Mouse (Mus musculus): ENCODE results near the gene Bsx. TPM values are rescaled to one million over a fixed set of nuclear protein-coding genes. Genes with fewer than 3 reads are reported as not detected.

Gene Bsx
- polyA plus RNA-seq, 2 experiments, result 0.05 TPM; not detected in 1

GRCm38 (mm10) chr9:40839662-40840061 lies 34.3 kb upstream of the Bsx start:
- Histone ChIP-seq H3K4me2 (replicated peaks; ENCODE audit: low read depth, low read length, severe bottlenecking) (no peak overlapping the region), H3K4me1 (ENCODE audit: control insufficient read depth, insufficient read depth, low read length) (no peaks in the 10 kb centered on the region), H3K27me3 (ENCODE audit: control insufficient read depth, insufficient read depth, low read length) (no peaks in the 10 kb centered on the region), H3K4me3 (replicated peaks; ENCODE audit: low read length) (no peak overlapping the region), H3K9me3 (ENCODE audit: control insufficient read depth, low read length) (no peaks in the 10 kb centered on the region), H3K36me3 (ENCODE audit: control insufficient read depth, insufficient read depth, low read length) (no peaks in the 10 kb centered on the region), H3K27ac (replicated peaks; ENCODE audit: low read depth, low read length) (no peak overlapping the region), H3K9ac (ENCODE audit: low read depth, low read length, severe bottlenecking) (no peak overlapping the region)
- no peak for TF ChIP-seq POLR2A (IDR thresholded peaks at IDR 0.05; ENCODE audit: borderline replicate concordance, extremely low read depth, insufficient read depth, insufficient read length)
- DNase-seq (ENCODE audit: low spot score) (no peak), ATAC-seq (ENCODE audit: low FRiP score, low read depth) (no peak)
- WGBS, result 80% methylated on average over 3 of the region's 3 CpGs

- TF ChIP-seq POLR2A (IDR thresholded peaks at IDR 0.05; ENCODE audit: borderline replicate concordance, extremely low read depth, insufficient read depth, insufficient read length), result no peak
- Histone ChIP-seq H3K9ac (ENCODE audit: low read depth, low read length, severe bottlenecking) (no peak overlapping the region), H3K4me1 (ENCODE audit: control insufficient read depth, insufficient read depth, low read length) (no peaks in the 10 kb centered on the region), H3K27ac (replicated peaks; ENCODE audit: low read depth, low read length) (no peak overlapping the region), H3K4me2 (replicated peaks; ENCODE audit: low read depth, low read length, severe bottlenecking) (no peak overlapping the region), H3K36me3 (ENCODE audit: control insufficient read depth, insufficient read depth, low read length) (no peaks in the 10 kb centered on the region), H3K4me3 (replicated peaks; ENCODE audit: low read length) (no peak overlapping the region), H3K9me3 (ENCODE audit: control insufficient read depth, low read length) (no peaks in the 10 kb centered on the region), H3K27me3 (ENCODE audit: control insufficient read depth, insufficient read depth, low read length) (no peaks in the 10 kb centered on the region)
- ATAC-seq (ENCODE audit: low FRiP score, low read depth) (no peak), DNase-seq (ENCODE audit: low spot score) (no peak)
- WGBS, result 36% methylated on average over 2 of the region's 2 CpGs
Observed at GRCm38 (mm10) chr9:40851515-40851914, 22.4 kb upstream of the Bsx start.

- no peaks in the 10 kb centered on the region for H3K9me3 ChIP-seq (ENCODE audit: control insufficient read depth, low read length)
- no peak for TF ChIP-seq POLR2A (IDR thresholded peaks at IDR 0.05; ENCODE audit: borderline replicate concordance, extremely low read depth, insufficient read depth, insufficient read length)
- peak overlapping the region; percentile 46 for H3K4me2 ChIP-seq (replicated peaks; ENCODE audit: low read depth, low read length, severe bottlenecking)
- peak overlapping the region; percentile 9; the same call in 1 of the 2 replicates for H3K9ac ChIP-seq (ENCODE audit: low read depth, low read length, severe bottlenecking)
- H3K27me3 ChIP-seq (ENCODE audit: control insufficient read depth, insufficient read depth, low read length), result 0 out of 2 replicates have a peak, but pooled peaks cover 9% of the 10 kb centered on the region
- DNase-seq (ENCODE audit: low spot score) (no peak), ATAC-seq (ENCODE audit: low FRiP score, low read depth) (no peak)
- no peaks in the 10 kb centered on the region for H3K4me1 ChIP-seq (ENCODE audit: control insufficient read depth, insufficient read depth, low read length)
- no peaks in the 10 kb centered on the region for H3K36me3 ChIP-seq (ENCODE audit: control insufficient read depth, insufficient read depth, low read length)
- peak overlapping the region; percentile 30 for H3K4me3 ChIP-seq (replicated peaks; ENCODE audit: low read length)
- H3K27ac ChIP-seq (replicated peaks; ENCODE audit: low read depth, low read length), result no peak overlapping the region
- WGBS, result 10% methylated on average over 21 of the region's 21 CpGs
Observed at GRCm38 (mm10) chr9:40858461-40859160, 15.3 kb upstream of the Bsx start.

- DNase-seq (ENCODE audit: low spot score) (no peak), ATAC-seq (ENCODE audit: low FRiP score, low read depth) (no peak)
Observed at GRCm38 (mm10) chr9:40859196-40859595, 14.7 kb upstream of the Bsx start.

GRCm38 (mm10) chr9:40870331-40870730 lies 3.6 kb upstream of the Bsx start:
- DNase-seq (ENCODE audit: low spot score) (no peak), ATAC-seq (ENCODE audit: low FRiP score, low read depth) (no peak)
- no peak overlapping the region for H3K27ac ChIP-seq (replicated peaks; ENCODE audit: low read depth, low read length)
- TF ChIP-seq POLR2A (IDR thresholded peaks at IDR 0.05; ENCODE audit: borderline replicate concordance, extremely low read depth, insufficient read depth, insufficient read length), result no peak
- no peak overlapping the region for H3K4me3 ChIP-seq (replicated peaks; ENCODE audit: low read length)
- WGBS, result 76% methylated on average over 5 of the region's 5 CpGs
- no peaks in the 10 kb centered on the region for H3K4me1 ChIP-seq (ENCODE audit: control insufficient read depth, insufficient read depth, low read length)
- H3K9ac ChIP-seq (ENCODE audit: low read depth, low read length, severe bottlenecking), result no peak overlapping the region
- H3K27me3 ChIP-seq (ENCODE audit: control insufficient read depth, insufficient read depth, low read length), result peaks cover 65% of the 10 kb centered on the region
- no peaks in the 10 kb centered on the region for H3K36me3 ChIP-seq (ENCODE audit: control insufficient read depth, insufficient read depth, low read length)
- no peak overlapping the region for H3K4me2 ChIP-seq (replicated peaks; ENCODE audit: low read depth, low read length, severe bottlenecking)
- no peaks in the 10 kb centered on the region for H3K9me3 ChIP-seq (ENCODE audit: control insufficient read depth, low read length)

More at GRCm38 (mm10) chr9:40859196-40859595, 14.7 kb upstream of the Bsx start:
- H3K4me2 ChIP-seq (replicated peaks; ENCODE audit: low read depth, low read length, severe bottlenecking), result peak overlapping the region; percentile 46
- H3K9me3 ChIP-seq (ENCODE audit: control insufficient read depth, low read length), result no peaks in the 10 kb centered on the region
- 0 out of 2 replicates have a peak, but pooled peaks cover 9% of the 10 kb centered on the region for H3K27me3 ChIP-seq (ENCODE audit: control insufficient read depth, insufficient read depth, low read length)
- H3K36me3 ChIP-seq (ENCODE audit: control insufficient read depth, insufficient read depth, low read length), result no peaks in the 10 kb centered on the region
- WGBS, result 3% methylated on average over 9 of the region's 9 CpGs
- H3K27ac ChIP-seq (replicated peaks; ENCODE audit: low read depth, low read length), result no peak overlapping the region
- TF ChIP-seq POLR2A (IDR thresholded peaks at IDR 0.05; ENCODE audit: borderline replicate concordance, extremely low read depth, insufficient read depth, insufficient read length), result no peak
- H3K4me3 ChIP-seq (replicated peaks; ENCODE audit: low read length), result peak overlapping the region; percentile 30; the same call in 1 of the 2 replicates
- H3K4me1 ChIP-seq (ENCODE audit: control insufficient read depth, insufficient read depth, low read length), result no peaks in the 10 kb centered on the region
- 0 out of 2 replicates have a peak overlapping the region, but pooled peaks have one; percentile 9 for H3K9ac ChIP-seq (ENCODE audit: low read depth, low read length, severe bottlenecking)
